Mouse (Mus musculus) embryonic facial prominence, embryonic 12.5 days (tissue): Measurements from ENCODE around the gene Colec11. TPM values are rescaled to one million over a fixed set of nuclear protein-coding genes. Genes with fewer than 3 reads are reported as not detected.

Source experiments
- ATAC-seq: fragments of 200-750 bp; cut with Nextera tagmentation; 2 replicates; pipeline ENCODE4 v1.8.0; 2017; ENCODE audit not compliant: insufficient number of reproducible peaks, insufficient read depth, low FRiP score, low TSS enrichment
- H3K27ac ChIP-seq: fragments of 300-500 bp; sonication (generic); 2 replicates; pipeline ENCODE4 v1.5.1; 2016; ENCODE audit warnings: mild to moderate bottlenecking
- H3K27me3 ChIP-seq: fragments of 300-500 bp; sonication (generic); 2 replicates; pipeline ENCODE4 v1.6.1; 2016; ENCODE audit warnings: mild to moderate bottlenecking, moderate library complexity
- H3K36me3 ChIP-seq: fragments of 300-500 bp; sonication (generic); 2 replicates; pipeline ENCODE4 v1.6.1; 2016; ENCODE audit warnings: mild to moderate bottlenecking
- H3K4me1 ChIP-seq: fragments of 300-500 bp; sonication (generic); 2 replicates; pipeline ENCODE4 v1.6.1; 2016
- H3K4me2 ChIP-seq: fragments of 300-500 bp; sonication (generic); replicated peaks from 2 replicates; pipeline ENCODE4 v1.6.1; 2016; ENCODE audit warnings: mild to moderate bottlenecking, moderate library complexity
- H3K4me3 ChIP-seq: fragments of 300-500 bp; sonication (generic); 2 replicates; pipeline ENCODE4 v1.5.1; 2016; ENCODE audit warnings: mild to moderate bottlenecking
- H3K9ac ChIP-seq: fragments of 300-500 bp; sonication (generic); 2 replicates; pipeline ENCODE4 v1.6.1; 2016; ENCODE audit warnings: mild to moderate bottlenecking, moderate library complexity
- H3K9me3 ChIP-seq: fragments of 300-500 bp; sonication (generic); 2 replicates; pipeline ENCODE4 v1.6.1; 2016; ENCODE audit warnings: mild to moderate bottlenecking, moderate library complexity
- WGBS: fragments of 180-500 bp; shearing (Covaris S2); methylation state at CpG from one replicate; pipeline ENCODE4 v1.1.7; 2016; 5-methylcytosine and 5-hydroxymethylcytosine counted together
- polyA plus RNA-seq: library from polyadenylated mRNA; unstranded; fragments of >200 nt; fragmentation: Nextera tagmentation; extraction: Ambion mirVana; gene quantifications from 2 replicates; pipeline ENCODE4 v1.2.1, GENCODE M21; 2016

Colec11 gene
- polyA plus RNA-seq, 1 experiment from 2014 or later: 0.37 TPM

DNA sequence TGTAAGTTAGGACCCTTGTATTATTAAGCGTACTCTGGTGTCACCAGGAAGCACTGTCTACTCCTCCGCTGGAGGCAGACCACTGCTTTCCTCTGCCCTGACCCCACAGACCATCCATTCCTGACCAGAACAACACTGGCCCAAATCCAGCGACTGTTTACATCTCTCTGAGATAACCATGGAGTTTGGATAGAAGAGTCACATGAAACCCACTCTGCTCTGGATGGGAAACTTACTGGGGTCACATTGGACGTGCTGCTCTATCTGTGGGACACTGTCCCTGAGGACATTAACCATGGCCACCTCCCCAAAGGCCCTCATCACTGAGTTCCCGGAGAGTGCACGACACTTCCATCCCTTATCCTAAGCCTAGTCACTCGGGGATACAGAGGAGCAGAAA is 2.2 kb upstream of the Colec11 start:
- H3K36me3 ChIP-seq: peaks cover 25% of the 10 kb centered on the region
- no peaks in the 10 kb centered on the region for H3K9me3 ChIP-seq
- H3K27me3 ChIP-seq: no peaks in the 10 kb centered on the region
- H3K4me3 ChIP-seq: no peak overlapping the region
- no peak for ATAC-seq
- no peak overlapping the region for H3K9ac ChIP-seq
- H3K4me2 ChIP-seq: no peak overlapping the region
- 77% methylated on average over 7 of the region's 7 CpGs for WGBS
- H3K27ac ChIP-seq: no peak overlapping the region
- peaks cover 11% of the 10 kb centered on the region; the same call in 1 of the 2 replicates for H3K4me1 ChIP-seq

DNA sequence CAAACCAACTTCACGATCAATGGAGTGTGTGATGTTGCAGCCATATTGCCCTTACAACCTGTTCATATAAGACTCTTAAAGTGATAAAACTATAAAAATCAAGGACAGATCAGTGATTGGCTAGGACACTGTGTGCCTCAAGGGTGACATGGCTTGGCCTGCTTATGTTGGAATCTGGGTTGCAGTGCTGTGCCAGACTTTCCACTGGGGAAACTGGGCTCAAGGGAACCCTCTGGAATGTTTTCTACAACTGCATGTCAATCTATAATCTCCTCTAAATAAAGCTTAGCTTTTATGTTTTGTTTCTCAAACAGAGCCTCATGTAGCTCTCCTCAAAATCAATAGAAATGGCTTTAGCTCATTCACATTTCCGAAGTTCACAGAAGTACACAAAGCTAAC is 1.1 kb upstream of the Colec11 start:
- no peaks in the 10 kb centered on the region for H3K9me3 ChIP-seq
- H3K9ac ChIP-seq: no peak overlapping the region
- WGBS: 87% methylated on average over 2 of the region's 2 CpGs
- H3K4me3 ChIP-seq: no peak overlapping the region
- no peak for ATAC-seq
- H3K4me2 ChIP-seq: no peak overlapping the region
- no peak overlapping the region for H3K27ac ChIP-seq
- H3K36me3 ChIP-seq: peaks cover 13% of the 10 kb centered on the region
- H3K4me1 ChIP-seq: peaks cover 11% of the 10 kb centered on the region; the same call in 1 of the 2 replicates
- H3K27me3 ChIP-seq: no peaks in the 10 kb centered on the region

DNA sequence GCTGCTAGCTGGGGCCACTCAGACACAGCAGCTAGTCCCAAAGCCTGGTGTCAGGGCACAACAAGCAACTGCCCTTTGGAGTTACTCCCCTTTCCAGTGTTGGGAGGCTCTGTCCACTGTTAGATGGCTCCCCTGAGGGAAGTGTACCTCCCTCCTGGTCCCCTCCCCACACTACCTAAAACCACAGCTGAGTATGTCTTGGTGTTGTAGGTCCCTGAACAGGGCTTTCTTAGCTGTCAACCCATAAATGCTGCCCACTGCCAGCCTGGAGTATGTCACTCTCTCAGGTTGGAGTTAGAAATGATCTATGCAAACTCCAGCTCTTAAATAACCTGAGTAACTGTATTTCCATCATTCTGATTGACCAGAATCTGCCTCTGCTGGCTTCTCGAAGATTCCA is 536 bp downstream of the Colec11 start:
- H3K4me2 ChIP-seq: no peak overlapping the region
- H3K9ac ChIP-seq: no peak overlapping the region
- 81% methylated on average over 1 of the region's 1 CpGs for WGBS

DNA sequence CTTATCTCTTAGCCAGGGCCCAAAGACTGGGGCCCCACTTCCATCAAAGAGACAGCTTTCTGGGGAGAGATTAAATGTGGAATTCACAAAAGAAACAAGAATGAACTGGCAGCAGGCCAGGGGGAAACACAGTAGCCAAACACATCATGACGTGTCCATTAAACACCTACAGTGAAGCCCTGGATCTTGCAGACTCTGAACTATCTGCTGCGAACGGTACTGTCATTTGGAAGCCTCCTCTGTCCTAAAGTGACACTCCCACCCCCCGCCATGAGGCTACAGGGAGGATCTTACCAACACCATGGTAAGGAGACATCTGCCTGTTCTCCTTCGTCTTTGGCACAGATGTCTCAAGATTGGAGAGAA is 1.0 kb downstream of the Colec11 start:
- no peak for ATAC-seq
- Histone ChIP-seq H3K4me1 (peaks cover 11% of the 10 kb centered on the region; the same call in 1 of the 2 replicates), H3K27me3 (no peaks in the 10 kb centered on the region), H3K36me3 (no peaks in the 10 kb centered on the region), H3K9me3 (no peaks in the 10 kb centered on the region), H3K4me2 (no peak overlapping the region), H3K4me3 (no peak overlapping the region), H3K9ac (no peak overlapping the region), H3K27ac (no peak overlapping the region)
- 53% methylated on average over 5 of the region's 5 CpGs for WGBS

More for the DNA sequence above, 536 bp downstream of the Colec11 start:
- Histone ChIP-seq H3K36me3 (no peaks in the 10 kb centered on the region), H3K4me3 (no peak overlapping the region), H3K9me3 (no peaks in the 10 kb centered on the region), H3K4me1 (peaks cover 11% of the 10 kb centered on the region; the same call in 1 of the 2 replicates), H3K27me3 (no peaks in the 10 kb centered on the region), H3K27ac (no peak overlapping the region)
- no peak for ATAC-seq

DNA sequence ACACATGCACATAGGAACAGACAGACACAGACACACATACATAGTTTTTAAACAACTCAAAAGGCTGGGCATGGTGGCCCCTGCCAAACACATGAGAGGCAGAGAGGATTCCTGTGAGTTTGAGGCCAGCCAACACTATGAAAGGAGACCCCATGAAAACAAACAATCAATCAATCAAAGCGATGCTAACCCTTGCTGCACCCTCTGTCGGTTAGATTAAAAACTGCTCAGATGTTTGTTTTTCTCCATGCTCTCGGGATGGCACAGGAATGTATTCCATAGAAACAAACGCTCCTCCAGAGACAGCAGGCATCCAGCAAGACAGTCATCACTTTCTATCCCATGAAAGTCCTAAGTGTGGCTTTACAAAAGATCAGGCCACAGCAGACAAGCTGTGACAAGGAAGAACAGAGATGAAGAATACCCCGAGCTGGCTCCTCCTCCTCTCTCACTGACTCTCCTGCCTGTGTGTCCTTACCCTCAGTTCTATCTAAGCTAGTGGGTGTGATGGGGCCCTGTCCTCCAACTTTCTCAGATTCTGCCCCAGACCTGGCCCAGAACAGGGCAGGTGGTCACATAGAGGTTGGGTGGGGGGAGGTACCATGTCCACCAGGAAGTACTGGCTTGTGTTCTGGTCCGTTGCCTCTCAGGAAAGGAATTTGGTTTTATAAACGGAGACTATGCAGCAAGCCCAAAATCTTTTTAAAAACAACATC is 1.6 kb downstream of the Colec11 start:
- Histone ChIP-seq H3K9me3 (no peaks in the 10 kb centered on the region), H3K27ac (no peak overlapping the region), H3K36me3 (no peaks in the 10 kb centered on the region), H3K4me3 (no peak overlapping the region), H3K9ac (no peak overlapping the region), H3K4me1 (peaks cover 11% of the 10 kb centered on the region; the same call in 1 of the 2 replicates), H3K27me3 (no peaks in the 10 kb centered on the region), H3K4me2 (no peak overlapping the region)
- 28% methylated on average over 7 of the region's 7 CpGs for WGBS
- ATAC-seq: no peak

DNA sequence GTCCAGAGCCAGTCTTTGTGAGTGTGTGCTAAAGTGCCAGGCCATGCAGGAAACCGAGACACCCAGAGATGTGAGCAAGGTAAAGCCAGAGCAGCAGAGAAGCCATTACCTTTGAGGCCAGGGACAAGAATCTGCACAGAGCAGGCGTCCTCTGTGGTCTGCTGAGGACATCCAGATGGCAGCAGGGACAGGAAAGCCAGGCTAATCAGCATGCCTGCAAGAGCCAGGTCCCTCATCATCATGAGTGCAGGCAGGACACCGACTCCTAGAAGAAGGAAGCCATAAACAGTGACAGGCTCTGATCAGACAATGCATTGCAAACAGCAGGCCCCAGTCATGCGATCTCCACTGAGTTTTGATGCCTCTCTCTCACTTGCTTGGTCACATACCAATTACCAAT is 5.9 kb downstream of the Colec11 start:
- WGBS: 63% methylated on average over 4 of the region's 4 CpGs
- Histone ChIP-seq H3K36me3 (no peaks in the 10 kb centered on the region), H3K4me1 (peaks cover 10% of the 10 kb centered on the region; the same call in 1 of the 2 replicates), H3K27me3 (no peaks in the 10 kb centered on the region), H3K4me2 (no peak overlapping the region), H3K4me3 (no peak overlapping the region), H3K9me3 (no peaks in the 10 kb centered on the region), H3K9ac (no peak overlapping the region), H3K27ac (no peak overlapping the region)
- no peak for ATAC-seq

DNA sequence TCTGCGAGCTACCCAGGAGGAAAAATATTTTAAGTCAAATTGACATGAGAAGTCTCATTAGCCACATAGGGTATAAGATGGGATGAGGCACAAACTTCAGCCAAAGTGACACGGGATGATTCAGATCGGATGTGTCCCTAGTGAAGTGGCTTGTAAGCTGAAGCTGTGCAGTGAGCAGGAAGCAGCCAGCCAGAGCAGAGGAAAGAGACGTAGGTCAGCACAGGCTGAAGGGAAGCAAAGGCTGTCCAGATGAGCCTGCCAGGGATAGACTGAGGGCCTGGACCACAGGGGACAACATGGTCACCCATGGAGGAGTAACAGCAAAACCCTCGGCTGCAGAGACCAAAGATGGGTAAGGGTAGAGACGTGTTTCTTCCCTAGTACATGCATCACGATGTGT is 8.8 kb downstream of the Colec11 start:
- Histone ChIP-seq H3K4me3 (no peak overlapping the region), H3K9me3 (no peaks in the 10 kb centered on the region), H3K4me2 (no peak overlapping the region), H3K27me3 (no peaks in the 10 kb centered on the region), H3K27ac (no peak overlapping the region), H3K9ac (no peak overlapping the region), H3K4me1 (no peaks in the 10 kb centered on the region), H3K36me3 (no peaks in the 10 kb centered on the region)
- WGBS: 67% methylated on average over 7 of the region's 7 CpGs
- no peak for ATAC-seq

DNA sequence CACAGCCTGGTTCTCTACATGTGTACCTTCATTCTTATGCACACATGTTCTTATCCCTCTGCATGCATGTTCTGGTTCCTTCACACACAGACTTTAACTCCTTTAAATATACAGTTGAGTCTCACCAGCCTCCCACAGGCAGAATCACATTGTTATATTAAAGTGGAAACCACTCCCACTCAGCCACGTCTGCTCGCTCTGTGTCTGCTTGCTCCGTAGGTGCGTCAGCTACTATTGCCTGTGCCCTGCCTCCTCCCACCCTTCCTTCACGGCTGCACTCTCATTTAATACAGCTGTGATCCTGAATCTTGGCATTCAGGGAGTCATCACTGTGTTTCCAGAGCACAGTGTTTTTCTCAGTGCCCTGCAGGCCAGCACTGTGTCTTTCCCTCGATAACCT is 10.8 kb downstream of the Colec11 start:
- Histone ChIP-seq H3K9me3 (no peaks in the 10 kb centered on the region), H3K27ac (no peak overlapping the region), H3K4me3 (no peak overlapping the region), H3K36me3 (no peaks in the 10 kb centered on the region), H3K4me1 (peaks cover 9% of the 10 kb centered on the region), H3K9ac (no peak overlapping the region), H3K27me3 (no peaks in the 10 kb centered on the region), H3K4me2 (no peak overlapping the region)
- WGBS: 55% methylated on average over 6 of the region's 6 CpGs
- ATAC-seq: no peak

DNA sequence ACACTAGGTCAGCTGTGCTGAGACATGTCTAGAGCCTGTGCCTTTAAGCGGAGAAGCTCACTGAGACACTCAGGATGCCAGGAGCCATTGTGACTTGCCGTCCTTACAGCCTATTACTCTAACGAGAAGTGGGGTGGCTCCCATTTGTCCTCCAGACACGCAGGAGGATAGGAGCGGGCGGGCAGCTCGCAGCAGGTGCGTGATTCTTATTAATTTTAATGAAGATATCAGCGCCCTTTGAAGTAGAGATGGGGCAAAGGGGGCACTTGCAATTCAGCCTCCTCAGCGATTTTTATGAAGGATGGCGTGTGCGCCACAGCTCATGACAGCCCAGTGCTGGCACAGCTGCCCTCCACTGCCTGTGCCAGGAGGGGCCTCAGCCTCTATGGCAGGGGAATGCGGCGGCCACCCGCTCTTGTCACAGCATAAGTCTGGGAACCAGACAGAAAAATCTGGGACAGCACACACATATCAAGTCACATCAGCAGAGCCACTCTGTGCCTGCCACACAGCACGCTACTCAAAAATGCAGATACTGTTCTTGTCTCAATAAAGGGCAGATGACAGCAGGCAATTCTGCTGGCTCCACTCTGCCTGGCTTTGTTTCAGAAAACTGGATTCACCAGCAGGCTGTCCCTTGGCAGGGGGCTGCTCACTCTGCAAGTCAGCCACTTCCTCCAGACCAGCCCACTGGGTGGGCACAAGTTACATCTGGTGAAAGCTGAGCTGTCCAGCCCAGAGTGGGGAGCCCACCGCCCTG is 15.5 kb downstream of the Colec11 start:
- Histone ChIP-seq H3K4me3 (no peak overlapping the region), H3K27me3 (no peaks in the 10 kb centered on the region), H3K9me3 (no peaks in the 10 kb centered on the region), H3K4me1 (peaks cover 12% of the 10 kb centered on the region), H3K4me2 (no peak overlapping the region), H3K36me3 (no peaks in the 10 kb centered on the region), H3K9ac (no peak overlapping the region), H3K27ac (no peak overlapping the region)
- no peak for ATAC-seq
- WGBS: 58% methylated on average over 17 of the region's 17 CpGs

DNA sequence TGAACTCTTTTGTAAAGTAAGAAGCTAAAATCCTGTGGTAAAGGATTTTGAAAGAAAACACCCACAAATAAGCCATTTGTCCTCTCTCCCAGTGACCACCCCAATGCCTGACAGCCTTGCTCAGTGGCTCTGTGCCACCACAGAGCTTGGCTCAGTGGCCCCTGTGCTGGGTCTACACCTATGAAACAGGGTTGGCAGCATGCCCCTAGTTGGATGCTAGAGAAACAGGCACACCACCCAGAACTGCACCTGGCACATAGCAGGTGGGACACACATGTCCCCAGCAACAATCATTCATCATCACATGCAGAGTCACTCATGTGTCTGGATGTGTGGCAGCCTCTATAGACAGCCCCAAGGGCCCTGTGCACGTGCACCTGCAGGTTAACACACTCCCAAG is 19.7 kb downstream of the Colec11 start:
- Histone ChIP-seq H3K4me3 (no peak overlapping the region), H3K9me3 (no peaks in the 10 kb centered on the region), H3K27me3 (no peaks in the 10 kb centered on the region), H3K36me3 (no peaks in the 10 kb centered on the region), H3K4me1 (peaks cover 19% of the 10 kb centered on the region), H3K9ac (no peak overlapping the region), H3K4me2 (no peak overlapping the region), H3K27ac (no peak overlapping the region)
- 74% methylated on average over 1 of the region's 1 CpGs for WGBS
- no peak for ATAC-seq

DNA sequence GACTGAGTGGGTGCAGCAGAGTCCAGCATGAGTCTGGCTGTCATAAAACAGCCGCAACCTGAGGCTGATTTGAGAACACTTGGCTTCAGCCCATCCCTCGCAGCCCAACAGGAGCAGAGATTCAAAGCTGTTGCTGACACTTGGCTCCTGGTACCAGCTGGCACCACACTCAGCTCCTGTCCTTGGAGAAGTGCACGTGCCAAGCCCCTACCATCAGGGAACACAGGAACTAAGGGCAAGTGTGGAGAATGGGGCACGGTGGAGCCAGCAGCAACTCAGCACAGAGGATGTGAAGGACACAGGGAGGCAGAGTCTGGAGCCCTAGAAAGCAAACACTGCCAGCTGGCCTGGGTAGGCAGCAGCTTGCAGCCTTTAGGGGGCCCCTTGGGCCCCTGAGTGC is 20.9 kb downstream of the Colec11 start:
- no peak for ATAC-seq
- Histone ChIP-seq H3K36me3 (no peaks in the 10 kb centered on the region), H3K4me1 (peaks cover 9% of the 10 kb centered on the region; the same call in 1 of the 2 replicates), H3K9me3 (no peaks in the 10 kb centered on the region), H3K9ac (no peak overlapping the region), H3K4me2 (no peak overlapping the region), H3K27me3 (no peaks in the 10 kb centered on the region), H3K4me3 (no peak overlapping the region), H3K27ac (no peak overlapping the region)
- WGBS: 30% methylated on average over 4 of the region's 4 CpGs

DNA sequence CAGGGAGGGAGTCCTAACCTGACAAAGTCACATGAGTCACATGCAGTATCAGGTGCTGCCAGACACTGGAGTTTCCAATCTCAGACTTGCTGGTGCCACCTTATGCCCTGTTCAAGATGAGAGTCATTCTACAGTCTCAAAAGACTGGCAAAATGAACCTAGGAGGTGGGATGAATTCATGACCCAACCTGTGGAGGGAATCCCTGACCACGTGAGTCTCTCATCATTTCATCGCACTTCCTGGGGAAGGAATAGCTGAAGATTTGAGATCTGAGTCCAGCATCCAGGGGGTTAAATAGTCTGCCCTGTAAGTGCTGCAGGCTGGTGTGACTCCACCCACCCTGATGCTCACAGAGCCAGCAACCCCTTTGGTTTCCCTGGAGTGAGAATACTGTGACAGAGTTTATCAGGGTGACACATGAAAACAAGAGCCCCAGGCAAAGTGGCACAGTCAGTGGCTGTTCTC is 24.6 kb downstream of the Colec11 start:
- H3K27ac ChIP-seq: no peak overlapping the region

More for the DNA sequence above, 24.6 kb downstream of the Colec11 start:
- Histone ChIP-seq H3K9me3 (no peaks in the 10 kb centered on the region), H3K27me3 (no peaks in the 10 kb centered on the region), H3K36me3 (no peaks in the 10 kb centered on the region), H3K4me3 (no peak overlapping the region), H3K9ac (no peak overlapping the region), H3K4me1 (0 out of 2 replicates have a peak, but pooled peaks cover 6% of the 10 kb centered on the region), H3K4me2 (no peak overlapping the region)
- no peak for ATAC-seq
- WGBS: 48% methylated on average over 2 of the region's 2 CpGs
